Comparison of ENCODE assay signal across 9 mouse cellular contexts in genomic region chr2:148113184-148113583, GRCm38 (mm10).
"Had no signal": no experiment of that assay in that cellular context is flagged by ENCODE, and none has a peak within 500 bp of the region (broad histone marks: within the 10 kb centered on the region; RNA-seq: fewer than 3 reads in every experiment).

No protein-coding gene starts in this region.

- H3K4me1 ChIP-seq: limb, embryonic 15.5 days; liver, embryonic 12.5 days; midbrain, embryonic 13.5 days had no signal

- H3K36me3 ChIP-seq: limb, embryonic 15.5 days; liver, embryonic 12.5 days; midbrain, embryonic 13.5 days had no signal

- H3K27ac ChIP-seq: kidney, postnatal 0 days; limb, embryonic 15.5 days; liver, embryonic 12.5 days; midbrain, embryonic 13.5 days had no signal

- ATAC-seq: liver, embryonic 12.5 days; midbrain, embryonic 13.5 days had no signal

- H3K4me3 ChIP-seq: limb, embryonic 15.5 days; liver, embryonic 12.5 days; midbrain, embryonic 13.5 days had no signal

- DNase-seq: kidney, postnatal 36 days; layer of hippocampus, adult 9-11 months; layer of hippocampus, postnatal 36 days; right cerebral cortex, postnatal 14 days; thymus, postnatal 36 days had no signal

- H3K27me3 ChIP-seq: liver, embryonic 12.5 days; midbrain, embryonic 13.5 days had no signal

- H3K9me3 ChIP-seq: limb, embryonic 15.5 days; liver, embryonic 12.5 days; midbrain, embryonic 13.5 days had no signal

- H3K9ac ChIP-seq: limb, embryonic 15.5 days; liver, embryonic 12.5 days; midbrain, embryonic 13.5 days had no signal

- H3K4me2 ChIP-seq: limb, embryonic 15.5 days; liver, embryonic 12.5 days; midbrain, embryonic 13.5 days had no signal
